Mouse (Mus musculus) heart, embryonic 15.5 days (tissue): ENCODE results near the gene Ttc28. TPM values are rescaled to one million over a fixed set of nuclear protein-coding genes. Genes with fewer than 3 reads are reported as not detected.

Experiments used
- ATAC-seq: fragments of 200-750 bp; cut with Nextera tagmentation; replicated peaks from 2 replicates; pipeline ENCODE4 v1.8.0; 2017; ENCODE audit warnings: low read depth, moderate TSS enrichment; ENCODE audit not compliant: insufficient number of reproducible peaks, insufficient read depth, low FRiP score
- H3K27ac ChIP-seq: fragments of 300-500 bp; sonication (generic); 2 replicates; pipeline ENCODE4 v1.5.1; 2015; ENCODE audit warnings: mild to moderate bottlenecking, inconsistent platforms
- H3K27me3 ChIP-seq: fragments of 300-500 bp; sonication (generic); 2 replicates; pipeline ENCODE4 v1.6.1; 2015; ENCODE audit warnings: inconsistent platforms
- H3K36me3 ChIP-seq: fragments of 300-500 bp; sonication (generic); 2 replicates; pipeline ENCODE4 v1.6.1; 2015; ENCODE audit warnings: mild to moderate bottlenecking, inconsistent platforms
- H3K4me1 ChIP-seq: fragments of 300-500 bp; sonication (generic); replicated peaks from 2 replicates; pipeline ENCODE4 v1.6.1; 2015; ENCODE audit warnings: inconsistent platforms
- H3K4me2 ChIP-seq: fragments of 300-500 bp; sonication (generic); 2 replicates; pipeline ENCODE4 v1.6.1; 2015; ENCODE audit warnings: inconsistent platforms, mild to moderate bottlenecking, moderate library complexity
- H3K4me3 ChIP-seq: fragments of 300-500 bp; sonication (generic); 2 replicates; pipeline ENCODE4 v1.5.1; 2015; ENCODE audit warnings: mild to moderate bottlenecking, inconsistent platforms
- H3K9ac ChIP-seq: fragments of 300-500 bp; sonication (generic); 2 replicates; pipeline ENCODE4 v1.6.1; 2015; ENCODE audit warnings: mild to moderate bottlenecking, inconsistent platforms
- H3K9me3 ChIP-seq: fragments of 300-500 bp; sonication (generic); replicated peaks from 2 replicates; pipeline ENCODE4 v1.6.1; 2016; ENCODE audit warnings: inconsistent platforms
- WGBS: fragments of 180-500 bp; shearing (Covaris S2); methylation state at CpG from one replicate; pipeline ENCODE4 v1.1.7; 2015; ENCODE audit warnings: mixed read lengths; 5-methylcytosine and 5-hydroxymethylcytosine counted together
- polyA plus RNA-seq: library from polyadenylated mRNA; unstranded; fragments of >200 nt; fragmentation: Nextera tagmentation; extraction: Ambion mirVana; gene quantifications from 2 replicates; pipeline ENCODE4 v1.2.1, GENCODE M21; 2015

The Ttc28 gene
- polyA plus RNA-seq, 1 experiment from 2014 or later: 5.8 TPM

- no peaks in the 10 kb centered on the region for H3K4me1 ChIP-seq
- H3K9ac ChIP-seq: no peak overlapping the region
- H3K4me3 ChIP-seq: no peak overlapping the region
- H3K27me3 ChIP-seq: no peaks in the 10 kb centered on the region
- no peak overlapping the region for H3K27ac ChIP-seq
- no peak for ATAC-seq
- 48% methylated on average over 7 of the region's 7 CpGs for WGBS
- H3K36me3 ChIP-seq: no peaks in the 10 kb centered on the region
- H3K9me3 ChIP-seq: no peaks in the 10 kb centered on the region
- no peak overlapping the region for H3K4me2 ChIP-seq
These were observed 419.1 kb downstream of the Ttc28 start for GRCm38 (mm10) chr5:111298706-111299105.

- H3K9me3 ChIP-seq: no peaks in the 10 kb centered on the region
- H3K4me3 ChIP-seq: no peak overlapping the region
- no peaks in the 10 kb centered on the region for H3K36me3 ChIP-seq
- no peaks in the 10 kb centered on the region for H3K4me1 ChIP-seq
- H3K4me2 ChIP-seq: no peak overlapping the region
- H3K27me3 ChIP-seq: no peaks in the 10 kb centered on the region
- WGBS: 63% methylated on average over 8 of the region's 8 CpGs
- no peak for ATAC-seq
- H3K27ac ChIP-seq: no peak overlapping the region
- no peak overlapping the region for H3K9ac ChIP-seq
These were observed 421.2 kb downstream of the Ttc28 start for GRCm38 (mm10) chr5:111300776-111301175.

- Histone ChIP-seq H3K27me3 (no peaks in the 10 kb centered on the region), H3K36me3 (no peaks in the 10 kb centered on the region), H3K4me1 (no peaks in the 10 kb centered on the region), H3K9ac (no peak overlapping the region), H3K4me2 (no peak overlapping the region), H3K27ac (no peak overlapping the region), H3K9me3 (no peaks in the 10 kb centered on the region), H3K4me3 (no peak overlapping the region)
- 72% methylated on average over 7 of the region's 7 CpGs for WGBS
- no peak for ATAC-seq
These were observed 422.1 kb downstream of the Ttc28 start for GRCm38 (mm10) chr5:111301736-111302135.

GRCm38 (mm10) chr5:111304730-111305129, 425.1 kb downstream of the Ttc28 start:
- no peak overlapping the region for H3K9ac ChIP-seq
- H3K4me2 ChIP-seq: no peak overlapping the region
- H3K27ac ChIP-seq: no peak overlapping the region
- 87% methylated on average over 3 of the region's 3 CpGs for WGBS
- H3K9me3 ChIP-seq: no peaks in the 10 kb centered on the region
- no peaks in the 10 kb centered on the region for H3K4me1 ChIP-seq
- no peak for ATAC-seq
- H3K27me3 ChIP-seq: no peaks in the 10 kb centered on the region
- no peaks in the 10 kb centered on the region for H3K36me3 ChIP-seq
- no peak overlapping the region for H3K4me3 ChIP-seq

GRCm38 (mm10) chr5:111310185-111310584, 430.6 kb downstream of the Ttc28 start:
- Histone ChIP-seq H3K4me1 (no peaks in the 10 kb centered on the region), H3K4me3 (no peak overlapping the region), H3K27me3 (no peaks in the 10 kb centered on the region), H3K27ac (peak overlapping the region; percentile 26; the same call in 1 of the 2 replicates), H3K9me3 (no peaks in the 10 kb centered on the region; the same call in 1 of the 2 replicates), H3K4me2 (no peak overlapping the region), H3K36me3 (no peaks in the 10 kb centered on the region), H3K9ac (no peak overlapping the region)
- no peak; the same call in 1 of the 2 replicates for ATAC-seq
- WGBS: 45% methylated on average over 6 of the region's 6 CpGs

GRCm38 (mm10) chr5:111313833-111314232, 434.2 kb downstream of the Ttc28 start:
- Histone ChIP-seq H3K4me1 (no peaks in the 10 kb centered on the region), H3K9ac (no peak overlapping the region), H3K36me3 (no peaks in the 10 kb centered on the region), H3K27me3 (no peaks in the 10 kb centered on the region), H3K4me3 (no peak overlapping the region), H3K9me3 (no peaks in the 10 kb centered on the region; the same call in 1 of the 2 replicates), H3K4me2 (no peak overlapping the region), H3K27ac (no peak overlapping the region)
- WGBS: 77% methylated on average over 9 of the region's 9 CpGs
- no peak for ATAC-seq

GRCm38 (mm10) chr5:111315061-111315460, 435.5 kb downstream of the Ttc28 start:
- 79% methylated on average over 6 of the region's 6 CpGs for WGBS
- Histone ChIP-seq H3K9ac (no peak overlapping the region), H3K4me1 (no peaks in the 10 kb centered on the region), H3K27ac (no peak overlapping the region), H3K4me2 (no peak overlapping the region), H3K36me3 (no peaks in the 10 kb centered on the region), H3K4me3 (no peak overlapping the region), H3K27me3 (no peaks in the 10 kb centered on the region), H3K9me3 (no peaks in the 10 kb centered on the region; the same call in 1 of the 2 replicates)
- ATAC-seq: no peak

- Histone ChIP-seq H3K9ac (no peak overlapping the region), H3K27ac (no peak overlapping the region), H3K4me2 (no peak overlapping the region), H3K4me1 (no peaks in the 10 kb centered on the region), H3K9me3 (no peaks in the 10 kb centered on the region; the same call in 1 of the 2 replicates), H3K36me3 (no peaks in the 10 kb centered on the region), H3K4me3 (no peak overlapping the region), H3K27me3 (no peaks in the 10 kb centered on the region)
- ATAC-seq: no peak
- WGBS: 66% methylated on average over 3 of the region's 3 CpGs
These were observed 437.9 kb downstream of the Ttc28 start for GRCm38 (mm10) chr5:111317526-111317925.

GRCm38 (mm10) chr5:111318946-111319345, 439.3 kb downstream of the Ttc28 start:
- ATAC-seq: no peak
- H3K4me1 ChIP-seq: no peaks in the 10 kb centered on the region
- no peak overlapping the region for H3K27ac ChIP-seq
- H3K9ac ChIP-seq: no peak overlapping the region
- no peaks in the 10 kb centered on the region for H3K27me3 ChIP-seq
- no peaks in the 10 kb centered on the region; the same call in 1 of the 2 replicates for H3K9me3 ChIP-seq
- no peak overlapping the region for H3K4me2 ChIP-seq
- H3K4me3 ChIP-seq: no peak overlapping the region
- H3K36me3 ChIP-seq: no peaks in the 10 kb centered on the region
- 29% methylated on average over 1 of the region's 1 CpGs for WGBS

GRCm38 (mm10) chr5:111325813-111326212, 446.2 kb downstream of the Ttc28 start:
- Histone ChIP-seq H3K27ac (no peak overlapping the region), H3K9ac (no peak overlapping the region), H3K27me3 (no peaks in the 10 kb centered on the region), H3K4me3 (no peak overlapping the region), H3K4me2 (no peak overlapping the region), H3K4me1 (peaks cover 5% of the 10 kb centered on the region), H3K36me3 (no peaks in the 10 kb centered on the region), H3K9me3 (no peaks in the 10 kb centered on the region)
- ATAC-seq: no peak
- WGBS: 16% methylated on average over 1 of the region's 1 CpGs

- Histone ChIP-seq H3K9ac (no peak overlapping the region), H3K4me1 (peaks cover 16% of the 10 kb centered on the region), H3K36me3 (no peaks in the 10 kb centered on the region), H3K4me3 (no peak overlapping the region), H3K27ac (no peak overlapping the region), H3K27me3 (no peaks in the 10 kb centered on the region), H3K9me3 (no peaks in the 10 kb centered on the region), H3K4me2 (no peak overlapping the region)
- 69% methylated on average over 7 of the region's 7 CpGs for whole genome bisulfite sequencing
- ATAC-seq: no peak
These were observed 447.8 kb downstream of the Ttc28 start for GRCm38 (mm10) chr5:111327420-111327819.

- Histone ChIP-seq H3K36me3 (peaks cover 4% of the 10 kb centered on the region; the same call in 1 of the 2 replicates), H3K4me2 (peak overlapping the region; percentile 78), H3K4me1 (peaks cover 17% of the 10 kb centered on the region), H3K9ac (peak overlapping the region; percentile 61), H3K4me3 (peak overlapping the region; percentile 90), H3K9me3 (no peaks in the 10 kb centered on the region), H3K27me3 (no peaks in the 10 kb centered on the region), H3K27ac (peak overlapping the region; percentile 83)
- WGBS: 24% methylated on average over 10 of the region's 10 CpGs
- no peak for ATAC-seq
These were observed 450.3 kb downstream of the Ttc28 start for GRCm38 (mm10) chr5:111329782-111330416.
